7 mouse cellular contexts compared by ENCODE assay signal in genomic region chr2:75781078-75781477, GRCm38 (mm10). TPM values are rescaled to one million over a fixed set of nuclear protein-coding genes. Genes with fewer than 3 reads are reported as not detected.
DNase-seq lines count a peak whose midpoint lies in the region; ATAC-seq and TF ChIP-seq lines count a peak whose summit lies in the region.

No protein-coding gene starts in this region.

- no peak overlapping the region for H3K4me2 ChIP-seq in forebrain, embryonic 14.5 days (ENCODE audit: low read length)
- peak overlapping the region; percentile 23; the same call in 1 of the 2 replicates for H3K4me2 ChIP-seq in kidney, postnatal 0 days (ENCODE audit: low read length)

- no peak overlapping the region for H3K27ac ChIP-seq in forebrain, embryonic 14.5 days (ENCODE audit: low read depth, low read length)
- H3K27ac ChIP-seq in kidney, postnatal 0 days: no peak overlapping the region

- 3% methylated on average over 3 of the region's 3 CpGs for WGBS in forebrain, embryonic 14.5 days
- WGBS in kidney, postnatal 0 days: 0% methylated on average over 3 of the region's 3 CpGs

- no peaks in the 10 kb centered on the region for H3K36me3 ChIP-seq in forebrain, embryonic 14.5 days (ENCODE audit: control insufficient read depth, insufficient read depth, low read length)
- H3K36me3 ChIP-seq in kidney, postnatal 0 days (ENCODE audit: insufficient read depth, low read length): no peaks in the 10 kb centered on the region

- peak; percentile 86 for TF ChIP-seq CTCF in kidney, postnatal 0 days (IDR thresholded peaks at IDR 0.05; ENCODE audit: low read depth)

- peak; percentile 84 for ATAC-seq in forebrain, embryonic 14.5 days
- peak; percentile 64 for ATAC-seq in kidney, postnatal 0 days (replicated peaks; ENCODE audit: low FRiP score, low read depth)
- peak; percentile 59 for ATAC-seq in megakaryocyte-erythroid progenitor cell, adult 5-6 weeks (replicated peaks; ENCODE audit: low FRiP score, low TSS enrichment, poor library complexity, severe bottlenecking)

- H3K9ac ChIP-seq in forebrain, embryonic 14.5 days (ENCODE audit: low read length): no peak overlapping the region
- H3K9ac ChIP-seq in kidney, postnatal 0 days (ENCODE audit: low read depth, low read length): no peak overlapping the region

- peak; percentile 87 for DNase-seq in 3T3-L1 (ENCODE audit: low read depth, low spot score)
- peak; percentile 38 to 50 for DNase-seq in B cell, adult 2 months
- peak; percentile 66 for DNase-seq in c-Kit-positive CD71-negative TER-119-negative erythroid progenitor cells, embryonic 14.5 days (ENCODE audit: low read depth)
- DNase-seq in forebrain, embryonic 14.5 days (ENCODE audit: low spot score): peak; percentile 82
- peak; percentile 90 for DNase-seq in kidney, postnatal 0 days (ENCODE audit: low spot score)
- peak; percentile 33 for DNase-seq in thymus, postnatal 25 days

- no peak overlapping the region for H3K4me3 ChIP-seq in forebrain, embryonic 14.5 days (ENCODE audit: low read depth, low read length)
- H3K4me3 ChIP-seq in kidney, postnatal 0 days (replicated peaks; ENCODE audit: low read depth, low read length): no peak overlapping the region

- no peaks in the 10 kb centered on the region for H3K27me3 ChIP-seq in forebrain, embryonic 14.5 days (replicated peaks; ENCODE audit: control insufficient read depth, insufficient read depth, low read length)
- H3K27me3 ChIP-seq in kidney, postnatal 0 days (ENCODE audit: insufficient read depth, low read length): no peaks in the 10 kb centered on the region

- no peaks in the 10 kb centered on the region for H3K9me3 ChIP-seq in forebrain, embryonic 14.5 days (replicated peaks; ENCODE audit: control insufficient read depth, low read length)
- no peaks in the 10 kb centered on the region for H3K9me3 ChIP-seq in kidney, postnatal 0 days (replicated peaks; ENCODE audit: low read length)

- H3K4me1 ChIP-seq in forebrain, embryonic 14.5 days (ENCODE audit: control insufficient read depth, insufficient read depth, low read length): 0 out of 2 replicates have a peak, but pooled peaks cover 4% of the 10 kb centered on the region
- no peaks in the 10 kb centered on the region for H3K4me1 ChIP-seq in kidney, postnatal 0 days (replicated peaks; ENCODE audit: insufficient read depth, low read length)

RNA-seq across cellular contexts. Expression of gene Agps, which starts 50.9 kb away (rescaled TPM):
- 18.5 and 21.0 TPM in 2 replicates for polyA plus RNA-seq in forebrain, embryonic 14.5 days (2014; fragmentation: Nextera tagmentation; extraction: Ambion mirVana)
- polyA plus RNA-seq in kidney, postnatal 0 days (2015; fragmentation: Nextera tagmentation; extraction: Ambion mirVana): 22.7 and 25.6 TPM in 2 replicates
- 27.6 and 32.8 TPM in 2 replicates for total RNA-seq in megakaryocyte-erythroid progenitor cell, adult 5-6 weeks (2014; fragmentation: Nextera tagmentation)
- 24.3 and 34.3 TPM in 2 replicates for total RNA-seq in megakaryocyte-erythroid progenitor cell, adult 5-6 weeks (2017)

Comparison
In these comparisons a context has a peak if more than half of its experiments do, and no peak if none do; other contexts are left out.
1. DNase-seq: peak in every context shown above with its lines; median percentile 90 in kidney, postnatal 0 days; 87 in 3T3-L1; 82 in forebrain, embryonic 14.5 days; 66 in c-Kit-positive CD71-negative TER-119-negative erythroid progenitor cells, embryonic 14.5 days; 44 in B cell, adult 2 months; 33 in thymus, postnatal 25 days.